Mouse (Mus musculus): Measurements from ENCODE around the gene Zswim9.
"Not testable (repeated sequence)": the region's sequence is repeated elsewhere in the genome, so short reads cannot be mapped to it uniquely, and the experiment has no call there.

Zswim9 gene

DNA sequence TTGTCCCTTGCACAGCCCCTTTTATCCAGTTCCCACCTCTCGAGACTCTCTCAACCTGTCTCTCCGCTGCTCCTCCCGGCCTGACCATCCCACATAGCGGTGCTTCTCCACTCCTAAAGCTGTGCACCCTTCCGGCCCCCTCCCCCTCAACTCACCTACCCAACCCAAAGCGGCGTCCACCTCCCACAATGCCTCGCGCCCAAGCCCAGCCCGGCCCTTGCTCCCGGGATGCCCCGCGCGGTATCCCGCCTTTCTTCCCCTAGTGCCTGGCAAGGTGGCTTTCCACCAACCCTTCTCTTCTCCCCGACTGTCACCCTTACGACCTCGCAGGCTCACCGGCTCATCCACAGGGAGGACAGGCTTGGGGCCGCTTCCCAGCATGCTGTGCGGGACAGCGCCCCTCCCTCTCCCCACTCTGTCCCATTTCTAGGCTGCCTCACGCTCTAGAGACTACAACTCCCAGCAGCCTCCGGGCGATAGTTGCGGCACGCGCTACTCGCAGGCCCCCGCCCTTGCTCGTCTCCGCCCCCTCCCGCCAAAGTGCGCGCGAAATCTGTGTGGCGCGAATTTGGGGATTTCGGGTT, at the start of gene Zswim9:
TSS of gene Zswim9 (minus strand) at position 414 of the 584 bp plus-strand sequence.
- peak; percentile 86 for DNase-seq (ENCODE audit: low spot score)

DNA sequence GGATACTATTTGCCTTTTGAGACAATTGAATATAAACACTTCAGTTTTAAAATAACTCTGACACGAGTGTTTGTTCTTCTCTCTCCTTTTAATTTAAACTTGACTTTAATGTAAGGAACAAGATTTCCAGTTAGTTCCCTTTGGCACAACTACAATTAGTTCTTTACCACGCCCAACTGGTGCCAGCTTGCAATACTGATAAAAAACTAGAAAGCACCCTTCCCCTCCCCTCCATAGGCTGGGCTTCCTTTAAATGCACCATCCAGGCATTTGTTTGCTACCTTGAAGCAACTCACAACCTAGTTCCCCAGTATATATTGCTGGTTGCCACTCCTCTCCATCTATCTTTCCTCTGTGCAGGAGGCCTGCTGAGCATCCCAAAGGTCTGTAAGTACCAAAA, 45.8 kb upstream of the Zswim9 start, which contains the start of gene Pla2g4c:
TSS of gene Pla2g4c (plus strand) at position 340 of the 400 bp plus-strand sequence.
- DNase-seq (ENCODE audit: low spot score): no peak

DNA sequence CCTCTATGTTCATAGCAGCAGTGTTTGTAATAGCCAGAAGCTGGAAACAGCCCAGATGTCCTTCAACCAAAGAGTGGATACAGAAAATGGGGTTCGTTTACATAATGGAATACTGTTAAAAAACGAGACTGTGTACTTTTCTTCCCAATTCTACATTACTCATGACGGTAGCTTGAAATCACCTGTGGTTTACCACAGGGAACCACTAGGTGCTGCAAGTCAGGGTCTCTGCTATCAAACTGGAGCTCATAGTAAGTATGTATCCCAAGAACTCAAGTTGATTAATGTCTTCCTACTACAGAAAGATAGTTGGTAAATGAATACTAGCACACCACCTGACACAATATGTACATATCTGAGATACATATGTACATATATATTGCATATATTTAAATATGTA, 42.9 kb upstream of the Zswim9 start:
- DNase-seq (ENCODE audit: low spot score): no peak

DNA sequence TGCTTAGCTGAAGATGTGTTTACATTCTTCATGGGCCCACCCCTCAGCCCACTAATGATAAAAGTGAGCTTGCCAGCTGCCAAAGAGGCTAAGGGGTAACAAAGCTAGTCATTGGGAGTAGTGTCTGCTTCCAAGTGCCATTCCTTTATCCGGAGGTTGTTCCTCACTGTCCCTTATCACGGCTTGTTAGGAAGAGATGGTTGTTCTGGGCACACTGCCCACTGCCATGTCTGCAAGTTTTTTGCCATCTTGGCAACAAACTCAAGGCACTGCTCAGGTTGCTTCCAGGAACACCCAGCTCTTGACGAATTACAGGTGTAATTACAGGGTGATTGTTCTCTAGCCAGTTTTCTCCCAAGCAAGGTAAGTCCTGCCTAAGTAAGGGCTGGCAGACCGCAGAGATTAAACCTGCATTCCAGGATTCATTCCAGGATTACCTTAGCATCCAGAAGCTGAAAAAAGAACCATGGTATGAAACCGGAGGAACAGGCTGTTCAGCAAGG, 35.6 kb upstream of the Zswim9 start:
- DNase-seq (ENCODE audit: low spot score): peak; percentile 8

DNA sequence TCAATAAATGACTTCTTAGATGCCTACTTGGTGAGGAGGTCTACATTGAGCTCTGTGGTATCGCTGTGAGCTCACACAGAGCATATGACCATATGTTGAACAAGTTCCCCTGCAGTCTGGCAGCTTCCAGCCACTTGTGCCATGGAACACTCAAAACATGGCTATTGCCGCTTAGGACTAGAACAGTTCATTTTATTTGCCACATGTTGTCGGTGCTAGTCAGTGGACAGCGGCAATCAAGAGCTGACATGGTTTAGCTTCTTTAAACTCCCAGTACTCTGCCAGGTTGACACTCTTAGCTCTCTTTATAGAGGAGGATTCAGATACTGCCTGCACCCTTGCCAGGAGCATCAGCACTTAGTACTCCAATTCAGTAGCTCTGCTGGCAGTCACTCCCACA, 32.9 kb upstream of the Zswim9 start:
- no peak for DNase-seq (ENCODE audit: low spot score)

DNA sequence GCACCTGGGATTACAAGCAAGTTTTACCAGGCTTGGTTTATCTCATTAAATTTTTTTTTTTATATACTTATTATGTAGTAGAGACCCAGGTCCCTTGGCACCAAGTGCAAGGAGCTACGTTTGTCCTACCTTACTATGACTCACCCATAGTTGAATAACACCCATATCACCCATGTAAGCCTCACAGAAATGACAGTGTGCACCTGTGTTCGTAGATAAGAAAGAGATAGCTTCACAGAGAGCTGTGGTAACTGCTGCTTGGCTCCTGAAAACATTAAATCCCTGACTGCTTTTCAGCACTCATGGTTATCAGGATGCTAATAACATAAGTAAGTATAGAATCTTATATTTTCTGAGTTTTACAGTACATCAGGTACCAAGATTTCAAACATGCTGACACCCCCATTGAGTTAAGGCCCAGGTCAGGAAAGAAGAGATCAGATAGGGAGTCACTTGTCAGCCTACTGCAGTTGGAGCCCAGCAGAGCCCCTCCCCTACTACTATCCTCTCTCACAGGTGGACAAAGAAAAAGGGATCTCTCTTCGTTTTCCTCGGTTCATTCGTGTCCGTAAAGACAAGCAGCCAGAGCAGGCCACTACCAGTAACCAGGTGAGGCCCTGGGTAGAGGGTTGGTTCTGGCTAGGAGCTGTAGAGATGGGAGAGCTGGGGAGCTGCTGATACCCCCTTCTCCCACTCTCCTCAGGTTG, 32.1 kb upstream of the Zswim9 start:
- no peak for DNase-seq (ENCODE audit: low spot score)

DNA sequence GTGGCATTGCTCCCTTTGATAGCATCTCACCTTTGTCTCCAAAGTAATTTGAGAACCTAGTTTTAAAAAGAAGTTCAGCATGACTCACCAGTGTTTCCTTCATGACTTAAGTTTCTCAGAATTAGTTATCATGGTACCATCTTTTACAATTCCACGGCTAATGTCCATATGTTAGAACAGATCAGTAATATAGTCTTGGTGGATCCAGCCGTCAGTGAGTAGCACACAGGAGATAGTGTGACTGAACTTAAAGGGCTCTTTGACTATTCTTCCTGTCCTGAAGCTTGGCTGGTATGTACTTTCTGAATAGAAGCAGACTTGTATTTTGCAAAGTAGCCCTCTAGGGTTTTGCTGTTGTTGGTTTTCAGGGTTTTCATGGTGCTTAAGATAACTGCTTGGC, 30.9 kb upstream of the Zswim9 start:
- DNase-seq (ENCODE audit: low spot score): no peak

DNA sequence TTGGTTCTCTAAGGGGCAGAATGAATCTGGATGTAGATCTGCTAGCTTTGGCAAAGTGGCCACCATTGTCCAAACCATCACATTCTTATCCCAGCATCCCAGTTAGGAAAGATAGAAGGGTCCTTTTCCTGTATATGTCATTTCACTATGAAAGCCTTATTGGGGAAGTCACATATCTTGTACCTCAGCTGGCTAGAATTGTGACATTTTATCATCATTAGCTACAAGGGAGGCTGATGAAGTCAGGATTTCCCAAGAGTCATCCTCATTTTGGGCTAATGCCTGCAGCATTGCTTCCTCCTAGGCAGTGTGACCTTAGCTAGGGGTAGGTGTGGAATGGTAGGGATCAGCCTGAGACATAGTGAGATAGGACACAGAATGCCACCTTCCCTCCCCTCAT, 24.9 kb upstream of the Zswim9 start:
- DNase-seq (ENCODE audit: low spot score): no peak

DNA sequence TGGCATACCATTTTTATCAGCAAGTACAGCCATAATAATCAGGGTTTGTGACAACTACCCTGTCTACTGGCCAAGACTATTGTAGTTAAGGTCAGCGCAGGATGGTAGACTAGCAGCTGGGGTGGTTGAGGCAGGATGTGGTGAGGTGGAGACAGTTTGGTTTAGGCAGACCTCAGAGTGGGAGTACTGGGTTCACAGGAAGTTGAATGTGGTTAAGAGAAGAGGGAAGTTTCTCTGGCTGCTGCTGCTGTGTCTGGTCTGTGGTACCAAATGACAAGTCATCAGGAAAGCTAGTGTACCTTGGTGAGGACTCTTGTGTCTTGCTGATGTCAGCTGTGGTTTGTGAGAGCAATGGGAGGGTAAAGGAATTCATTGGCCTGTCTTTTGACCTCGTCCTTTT, 24.3 kb upstream of the Zswim9 start:
- no peak for DNase-seq (ENCODE audit: low spot score)

DNA sequence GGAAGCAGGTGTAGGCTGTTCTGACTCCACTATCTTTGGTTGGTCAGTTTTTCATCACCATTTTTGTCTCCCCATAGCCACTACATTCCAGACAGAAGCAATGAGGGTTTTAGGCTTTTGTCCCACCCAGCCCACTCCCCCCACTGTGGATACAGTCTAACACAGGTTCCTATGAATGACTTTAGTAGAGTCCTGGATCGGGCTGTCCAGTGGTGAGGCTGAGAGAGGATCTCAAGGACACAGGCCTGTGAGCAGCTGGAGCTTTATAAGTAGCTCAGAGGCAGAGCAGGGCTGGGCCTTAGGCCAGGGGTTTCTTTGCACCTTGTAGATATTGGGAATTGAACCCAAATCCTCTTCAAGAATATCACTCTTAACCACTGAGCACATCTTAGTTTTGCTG, 23.1 kb upstream of the Zswim9 start:
- no peak for DNase-seq (ENCODE audit: low spot score)

DNA sequence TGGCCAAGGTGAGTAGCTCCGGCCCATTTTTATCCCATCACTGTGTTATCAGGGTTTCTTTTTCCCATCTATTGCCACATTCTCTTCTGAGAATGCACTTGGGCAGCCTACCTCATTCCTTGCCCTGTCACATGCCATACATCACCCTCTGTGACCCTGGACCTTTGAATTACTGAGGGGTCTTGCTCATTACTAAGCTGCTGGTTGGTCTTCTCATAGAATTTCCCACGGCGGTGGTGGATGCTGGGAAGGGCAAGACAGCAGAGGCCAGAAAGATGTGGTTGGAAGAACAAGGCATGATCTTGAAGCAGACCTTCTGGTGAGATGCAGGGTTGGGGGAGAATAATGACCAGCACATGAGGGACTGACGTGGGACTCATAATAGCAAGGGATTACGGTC, 20.3 kb upstream of the Zswim9 start:
- DNase-seq (ENCODE audit: low spot score): no peak

DNA sequence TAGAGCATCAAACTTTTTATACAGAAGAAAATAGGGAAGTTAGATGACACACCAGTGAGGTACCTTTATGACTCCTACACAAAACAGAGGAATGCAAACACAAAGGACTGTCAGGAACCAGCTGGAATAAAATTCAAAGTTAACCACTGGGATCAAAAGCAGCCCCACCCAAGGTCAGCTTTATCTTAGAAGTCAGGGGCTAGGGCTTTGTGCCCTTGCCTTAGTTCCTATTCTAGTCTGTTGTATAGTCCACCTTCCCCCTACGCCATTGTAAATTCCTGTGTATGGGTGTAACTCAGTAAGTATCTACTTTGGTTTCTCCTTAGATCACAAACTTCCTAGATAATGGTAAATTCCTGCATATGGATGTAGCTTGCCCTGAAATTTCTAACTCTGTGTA, 19.1 kb upstream of the Zswim9 start:
- DNase-seq (ENCODE audit: low spot score): no peak

DNA sequence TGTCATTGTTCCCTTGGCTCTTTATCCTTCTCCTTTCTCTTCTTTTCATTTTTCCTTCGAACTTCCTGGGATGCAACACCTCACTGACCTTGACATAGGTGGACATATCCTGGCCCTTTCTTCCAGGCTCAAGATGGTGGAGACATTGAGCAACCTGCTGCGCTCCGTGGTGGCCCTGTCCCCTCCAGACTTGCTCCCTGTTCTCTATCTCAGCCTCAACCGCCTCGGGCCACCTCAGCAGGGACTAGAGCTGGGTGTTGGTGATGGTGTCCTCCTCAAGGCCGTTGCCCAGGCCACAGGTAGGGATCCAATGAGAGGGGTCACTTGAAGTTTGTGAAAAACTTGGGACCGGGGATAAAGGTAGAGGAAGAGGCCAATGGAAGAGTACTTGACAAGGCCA, 16.7 kb upstream of the Zswim9 start:
- no peak for DNase-seq (ENCODE audit: low spot score)

DNA sequence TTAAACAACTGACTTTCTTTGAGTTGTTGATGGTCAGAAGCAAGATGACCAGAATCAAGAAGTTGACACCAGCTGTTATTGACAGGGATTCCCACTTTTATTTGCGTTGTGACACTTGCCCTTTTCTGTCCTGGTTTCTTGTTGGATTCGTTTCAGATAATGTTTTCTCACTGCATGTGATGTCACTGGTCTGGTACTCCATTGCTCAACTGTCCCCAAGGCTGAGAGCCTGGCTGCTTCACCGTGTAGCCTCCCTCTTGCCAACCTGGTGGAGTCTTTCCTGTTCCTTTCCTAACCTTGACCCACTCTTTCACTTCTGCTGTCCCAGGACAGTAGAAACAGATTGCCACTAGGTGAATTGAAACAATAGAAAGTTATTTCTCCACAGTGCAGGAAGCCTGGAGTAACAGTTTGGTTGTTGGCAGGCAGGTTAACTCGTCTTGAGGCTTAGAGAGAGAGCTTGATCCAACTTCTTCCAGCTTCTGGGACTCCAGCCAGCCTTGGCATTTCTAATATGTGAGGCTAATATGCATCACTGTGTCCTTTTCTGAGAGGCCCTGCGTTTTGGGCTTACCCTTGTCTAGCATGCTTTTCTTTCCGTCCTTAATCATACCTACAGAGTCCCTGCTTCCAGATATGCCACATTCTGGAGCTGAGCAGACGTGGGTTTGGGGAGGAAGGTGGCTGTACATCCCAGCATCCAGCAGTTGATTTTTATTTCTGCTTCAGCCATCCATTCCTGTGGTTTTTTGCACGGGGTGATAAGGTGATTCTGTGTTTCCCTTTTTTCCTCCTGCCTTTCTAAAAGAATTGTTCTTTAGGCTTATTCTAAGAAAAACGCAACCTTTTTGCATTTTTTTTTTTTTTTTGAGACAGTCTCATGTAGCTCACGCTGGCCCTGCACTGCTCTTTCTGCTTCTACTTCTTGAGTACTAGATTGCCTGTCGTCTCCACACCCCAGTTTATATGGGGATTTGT, 15.6 kb upstream of the Zswim9 start:
- DNase-seq (ENCODE audit: low spot score): peak; percentile 84

DNA sequence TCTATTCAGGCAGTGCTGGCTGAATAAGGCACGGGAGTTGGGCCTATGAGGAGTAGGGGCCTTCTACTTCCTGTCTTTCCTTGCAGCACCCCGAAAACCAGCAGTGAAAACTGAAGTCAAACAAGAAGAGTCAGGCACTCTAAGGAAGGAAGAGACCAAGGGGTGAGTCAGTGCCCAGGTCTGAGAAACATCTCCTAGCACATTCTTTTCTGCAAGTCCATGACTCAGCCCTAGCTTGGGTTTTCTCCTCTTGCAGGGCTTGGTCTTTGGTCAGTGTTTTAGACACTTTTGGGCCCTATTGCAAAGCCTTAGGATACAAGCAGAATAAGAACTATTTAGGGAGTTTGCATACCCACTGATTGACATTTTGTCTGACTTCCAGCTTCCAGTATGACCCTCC, 12.8 kb upstream of the Zswim9 start:
- DNase-seq (ENCODE audit: low spot score): no peak

DNA sequence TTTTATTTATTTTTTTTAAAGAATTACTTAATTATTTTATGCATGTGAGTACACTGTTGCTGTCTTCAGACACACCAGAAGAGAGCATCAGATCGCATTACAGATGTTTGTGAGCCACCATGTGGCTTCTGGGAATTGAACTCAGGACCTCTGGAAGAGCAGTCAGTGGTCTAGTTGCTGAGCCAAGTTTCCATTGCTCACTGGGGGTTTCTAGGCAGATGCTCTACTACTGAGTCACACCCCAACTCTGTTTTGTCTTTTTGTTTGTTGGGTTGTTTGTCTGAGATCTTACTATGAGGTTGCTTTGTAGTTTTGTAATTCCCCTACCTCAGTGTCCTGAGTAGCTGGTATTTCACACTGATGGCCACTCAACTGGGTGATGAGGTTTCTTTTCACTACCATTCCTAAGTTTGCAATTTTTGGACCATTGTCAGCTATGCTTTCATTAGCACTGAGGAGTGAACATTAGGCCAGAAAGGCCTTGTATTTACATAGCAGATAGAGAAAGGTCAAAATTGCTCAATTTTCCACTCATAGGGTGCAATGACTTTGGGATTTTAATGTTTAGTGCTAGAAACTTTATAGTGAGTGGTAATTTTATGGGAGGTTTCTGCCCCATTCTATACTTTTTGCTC, 11.6 kb upstream of the Zswim9 start:
- peak; percentile 24 for DNase-seq (ENCODE audit: low spot score)

DNA sequence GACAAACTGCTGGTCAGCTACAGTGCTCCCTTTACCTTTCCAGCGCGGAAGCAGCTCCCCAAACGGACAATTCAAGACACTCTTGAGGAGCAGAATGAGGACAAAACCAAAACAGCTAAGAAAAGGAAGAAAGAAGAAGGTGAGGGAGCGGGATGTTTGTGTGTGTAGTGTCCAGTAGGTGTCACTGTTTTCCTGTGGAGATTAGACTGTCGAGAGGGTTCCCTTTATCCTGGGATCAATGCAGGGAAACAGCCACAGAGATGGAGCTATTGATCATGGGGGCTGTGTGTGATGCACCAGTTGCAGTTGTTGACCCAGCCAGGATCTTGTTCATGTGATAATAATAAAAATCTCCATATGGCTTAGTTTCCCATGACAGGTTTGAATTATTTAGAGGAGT, 10.1 kb upstream of the Zswim9 start:
- peak; percentile 46 for DNase-seq (ENCODE audit: low spot score)

DNA sequence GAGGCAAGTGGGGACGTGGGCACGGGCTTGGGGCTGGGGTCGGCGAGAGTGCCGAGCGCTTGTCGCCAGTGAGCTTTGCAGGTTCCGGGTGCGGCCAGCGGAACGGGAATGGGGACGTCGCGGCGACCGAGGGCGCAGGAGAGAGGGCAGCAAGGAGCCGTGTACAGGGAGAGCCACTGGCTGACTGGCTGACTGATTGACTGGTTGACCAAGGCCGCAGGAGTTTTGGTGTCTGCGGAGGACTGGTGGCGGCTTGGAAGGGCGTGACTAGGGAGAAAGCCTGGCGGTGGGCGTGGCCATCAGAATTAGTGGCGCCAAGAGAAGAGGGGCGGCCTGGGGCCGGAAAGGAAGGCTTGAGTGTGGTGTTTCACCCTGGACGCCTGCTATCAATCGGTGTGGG, 436 bp upstream of the Zswim9 start:
- not testable (repeated sequence) for DNase-seq (ENCODE audit: low spot score)

DNA sequence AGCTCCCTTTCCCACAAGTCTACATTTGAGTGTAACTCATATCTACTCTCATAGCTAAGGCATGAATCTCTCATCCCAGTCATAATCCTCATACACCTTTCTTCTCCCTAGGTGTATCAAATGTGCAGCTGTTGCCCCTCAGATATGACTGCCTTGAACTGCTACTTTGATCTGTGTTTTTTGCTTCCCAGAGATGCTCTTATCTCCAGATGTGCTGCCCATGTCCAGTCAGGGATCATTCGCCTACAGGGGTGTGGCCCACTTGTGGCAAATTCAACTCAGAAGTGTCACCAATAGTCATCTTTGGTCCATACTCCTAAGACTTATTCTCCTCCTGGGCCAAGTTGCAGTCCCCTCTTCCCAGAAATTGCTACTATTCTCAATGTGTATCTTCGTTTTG, 688 bp downstream of the Zswim9 start:
- no peak for DNase-seq (ENCODE audit: low spot score)

DNA sequence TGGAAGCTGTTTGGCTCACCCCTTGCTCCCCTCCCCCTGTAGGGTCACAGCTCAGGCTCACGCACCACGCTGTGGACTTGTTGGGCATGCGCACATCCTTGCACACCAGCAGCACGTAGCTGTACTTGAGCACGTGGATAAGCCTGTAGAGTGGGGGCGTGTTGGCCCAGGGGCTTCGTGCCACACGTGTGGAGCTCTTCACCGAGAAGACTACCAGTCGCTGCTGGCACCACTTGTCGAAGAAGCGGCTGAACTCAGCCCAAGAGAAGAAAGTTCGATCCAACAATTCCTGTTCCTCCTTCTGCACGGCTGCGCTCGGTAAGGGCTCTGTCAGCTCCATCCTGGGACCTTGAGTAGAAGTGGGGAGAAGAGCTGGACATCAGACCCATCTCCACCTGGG, 1.4 kb downstream of the Zswim9 start, which contains the start of gene Lig1:
TSS of gene Lig1 (plus strand) at position 203 of the 400 bp plus-strand sequence.
- DNase-seq (ENCODE audit: low spot score): no peak

DNA sequence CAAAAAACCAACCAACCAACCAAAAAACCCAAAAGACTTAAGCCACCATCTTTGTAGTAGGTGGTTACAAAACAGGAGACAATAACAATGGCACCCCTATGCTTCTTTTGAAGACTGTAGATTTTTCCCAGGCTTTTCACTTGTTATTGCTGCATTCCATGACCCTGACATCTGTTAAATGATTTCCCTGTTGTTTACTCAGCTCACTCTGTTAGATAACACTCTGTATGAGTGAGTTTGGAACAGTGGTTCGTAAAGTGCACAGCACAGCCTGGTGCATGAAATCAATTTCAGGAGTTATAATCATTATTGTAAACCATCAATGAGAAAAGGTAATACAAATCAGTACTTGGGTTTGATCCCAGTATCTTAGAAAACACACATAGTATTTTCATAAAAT, 6.8 kb downstream of the Zswim9 start:
- no peak for DNase-seq (ENCODE audit: low spot score)

DNA sequence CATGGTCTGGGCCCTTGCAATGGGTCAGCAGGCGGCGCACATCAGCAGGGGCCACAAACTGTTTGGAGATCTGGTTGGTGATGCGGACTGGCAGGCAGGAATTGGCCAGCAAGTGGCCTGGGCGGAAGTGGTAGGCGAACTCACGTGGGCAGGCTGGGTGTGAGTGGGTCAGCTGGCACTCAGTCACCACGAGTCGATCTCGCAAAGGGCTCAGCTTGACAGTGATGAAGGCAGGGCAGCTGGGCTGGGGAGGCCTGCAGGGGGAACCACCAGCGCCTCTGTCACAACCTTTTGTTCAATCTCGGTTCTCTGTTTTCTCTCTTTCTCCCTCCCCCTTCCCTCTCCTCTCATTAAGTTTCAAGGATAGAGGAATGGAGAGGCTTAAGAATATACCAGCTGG, 9.1 kb downstream of the Zswim9 start:
- DNase-seq (ENCODE audit: low spot score): no peak

Data from adipocyte (in vitro differentiated cells).